Mouse (Mus musculus) layer of hippocampus, postnatal 25 days (tissue): Measurements from ENCODE around the gene Acd. TPM values are rescaled to one million over a fixed set of nuclear protein-coding genes. Genes with fewer than 3 reads are reported as not detected.

Experiments
- DNase-seq, 2 experiments: peaks; one replicate each; pipeline ENCODE4 v3.0.0; 2022; ENCODE audit warnings: mixed read lengths in 2 of 2, low spot score in 1 of 2; ENCODE audit errors: extremely low spot score in 1 of 2
- total RNA-seq, 2 experiments: library from RNA; stranded (reverse); gene quantifications; 2 replicates each; pipeline ENCODE4 v1.2.3; 2021

Gene Acd
- total RNA-seq, 2 experiments from 2014 or later = 39.8 to 41.9 TPM

GRCm38 (mm10) chr8:105702731-105703415 lies 2.0 kb upstream of the Acd start:
- DNase-seq = no peak

- DNase-seq = no peak
Measured at GRCm38 (mm10) chr8:105702001-105702401, 1.1 kb upstream of the Acd start.

- DNase-seq = peak in 1 of 2 experiments; percentile 42
Measured at GRCm38 (mm10) chr8:105700566-105700965, 336 bp downstream of the Acd start.

GRCm38 (mm10) chr8:105699488-105700215 lies 1.2 kb downstream of the Acd start:
- no peak for DNase-seq

- DNase-seq = no peak
Measured at GRCm38 (mm10) chr8:105698734-105699133, 2.2 kb downstream of the Acd start.

GRCm38 (mm10) chr8:105697196-105697780 lies 3.6 kb downstream of the Acd start:
- no peak for DNase-seq

GRCm38 (mm10) chr8:105695080-105695780 lies 5.7 kb downstream of the Acd start:
- no peak for DNase-seq

GRCm38 (mm10) chr8:105694051-105694799 lies 6.7 kb downstream of the Acd start:
- DNase-seq = peak in 1 of 2 experiments; percentile 36

GRCm38 (mm10) chr8:105693648-105694047 lies 7.3 kb downstream of the Acd start:
- DNase-seq = peak; percentile 55 to 82

- no peak for DNase-seq
Measured at GRCm38 (mm10) chr8:105692449-105693182, 8.3 kb downstream of the Acd start.

- DNase-seq = no peak
Measured at GRCm38 (mm10) chr8:105690978-105691377, 9.9 kb downstream of the Acd start.

GRCm38 (mm10) chr8:105689983-105690360 lies 10.9 kb downstream of the Acd start:
- DNase-seq = no peak

- no peak for DNase-seq
Measured at GRCm38 (mm10) chr8:105689256-105689982, 11.5 kb downstream of the Acd start.

GRCm38 (mm10) chr8:105688242-105688752 lies 12.6 kb downstream of the Acd start:
- DNase-seq = no peak

- DNase-seq = no peak
Measured at GRCm38 (mm10) chr8:105687512-105687911, 13.4 kb downstream of the Acd start.

- DNase-seq = no peak
Measured at GRCm38 (mm10) chr8:105686551-105686950, 14.4 kb downstream of the Acd start.

- peak in 1 of 2 experiments; percentile 60 for DNase-seq
Measured at GRCm38 (mm10) chr8:105685796-105686308, 15.1 kb downstream of the Acd start, which contains the start of gene Carmil2. Gene Carmil2 (plus strand): TSS chr8:105686274.

GRCm38 (mm10) chr8:105685325-105685724 lies 15.6 kb downstream of the Acd start:
- DNase-seq = no peak
